9 mouse cellular contexts compared by ENCODE assay signal in the genomic region with DNA sequence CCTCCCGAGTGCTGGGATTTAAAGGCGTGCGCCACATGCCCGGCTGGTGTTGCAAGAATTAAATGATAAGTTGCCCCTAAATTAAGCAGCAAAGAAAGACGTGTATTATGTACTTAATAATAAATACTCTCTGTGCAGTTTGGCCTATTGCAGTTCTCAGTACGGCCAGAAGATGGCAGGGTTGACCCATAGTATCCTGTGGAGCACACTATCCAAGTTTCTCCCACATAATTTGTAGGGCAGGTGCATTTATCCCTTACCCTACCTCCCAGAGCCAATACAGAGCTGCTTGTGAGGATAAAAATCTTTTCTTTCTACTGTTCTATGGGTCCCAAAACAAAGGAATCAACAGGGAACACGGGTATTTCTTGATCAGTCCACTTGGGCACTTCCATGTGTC. TPM values are rescaled to one million over a fixed set of nuclear protein-coding genes. Genes with fewer than 3 reads are reported as not detected.
A peak's percentile ranks its signal among the peaks of the same experiment; 100 is the strongest.
DNase-seq lines count a peak whose midpoint lies in the region; ATAC-seq and TF ChIP-seq lines count a peak whose summit lies in the region.
"Had no signal": no experiment of that assay in that cellular context is flagged by ENCODE, and none has a peak within 500 bp of the region (broad histone marks: within the 10 kb centered on the region; RNA-seq: fewer than 3 reads in every experiment).

No protein-coding gene starts in this region.

- intact Hi-C loops in left cerebral cortex, postnatal 4 days (cut with DNase I), result no loop called here

- ATAC-seq in kidney, embryonic 16.5 days (ENCODE audit: low FRiP score, low TSS enrichment), result no peak
- ATAC-seq in forebrain, embryonic 12.5 days (ENCODE audit: low FRiP score), result peak; percentile 60
- peak; percentile 59; the same call in 1 of the 2 replicates for ATAC-seq in hindbrain, postnatal 0 days
- ATAC-seq in midbrain, postnatal 0 days (ENCODE audit: low FRiP score), result 0 out of 2 replicates have a peak, but pooled peaks have one; percentile 68

- no peaks in the 10 kb centered on the region for H3K36me3 ChIP-seq in kidney, adult 2 months (ENCODE audit: control insufficient read depth, insufficient read depth, low read length)
- no peaks in the 10 kb centered on the region for H3K36me3 ChIP-seq in kidney, embryonic 16.5 days (ENCODE audit: insufficient read depth, low read length)
- no peaks in the 10 kb centered on the region for H3K36me3 ChIP-seq in forebrain, embryonic 12.5 days (replicated peaks)
- H3K36me3 ChIP-seq in hindbrain, postnatal 0 days (ENCODE audit: insufficient read depth, low read length), result no peaks in the 10 kb centered on the region
- H3K36me3 ChIP-seq in midbrain, postnatal 0 days (ENCODE audit: insufficient read depth, low read length), result no peaks in the 10 kb centered on the region
- H3K36me3 ChIP-seq: limb, embryonic 15.5 days had no signal

- H3K27ac ChIP-seq in kidney, adult 2 months (ENCODE audit: insufficient read depth, low read depth, low read length), result no peak overlapping the region
- no peak overlapping the region for H3K27ac ChIP-seq in kidney, embryonic 16.5 days (ENCODE audit: low read length)
- H3K27ac ChIP-seq in forebrain, embryonic 12.5 days, result no peak overlapping the region
- no peak overlapping the region for H3K27ac ChIP-seq in hindbrain, postnatal 0 days
- H3K27ac ChIP-seq in midbrain, postnatal 0 days (ENCODE audit: low read depth, low read length), result no peak overlapping the region
- H3K27ac ChIP-seq: limb, embryonic 15.5 days had no signal

- 15% methylated on average over 7 of the region's 7 CpGs for WGBS in kidney, adult 2 months
- 23% methylated on average over 7 of the region's 7 CpGs for WGBS in kidney, embryonic 16.5 days
- 21% methylated on average over 7 of the region's 7 CpGs for WGBS in forebrain, embryonic 12.5 days
- WGBS in hindbrain, postnatal 0 days, result 25% methylated on average over 7 of the region's 7 CpGs
- 23% methylated on average over 7 of the region's 7 CpGs for WGBS in midbrain, postnatal 0 days

- no peaks in the 10 kb centered on the region for H3K27me3 ChIP-seq in kidney, adult 2 months (replicated peaks; ENCODE audit: control insufficient read depth, insufficient read depth, low read length)
- H3K27me3 ChIP-seq in kidney, embryonic 16.5 days (ENCODE audit: insufficient read depth, low read length), result no peaks in the 10 kb centered on the region
- no peaks in the 10 kb centered on the region for H3K27me3 ChIP-seq in forebrain, embryonic 12.5 days
- no peaks in the 10 kb centered on the region for H3K27me3 ChIP-seq in hindbrain, postnatal 0 days (ENCODE audit: insufficient read depth, low read length)
- H3K27me3 ChIP-seq in midbrain, postnatal 0 days (ENCODE audit: insufficient read depth, low read length), result no peaks in the 10 kb centered on the region
- H3K27me3 ChIP-seq: limb, embryonic 15.5 days had no signal

- H3K4me3 ChIP-seq in kidney, adult 2 months (ENCODE audit: insufficient read depth, low read depth, low read length), result no peak overlapping the region
- no peak overlapping the region for H3K4me3 ChIP-seq in kidney, embryonic 16.5 days (ENCODE audit: low read length)
- H3K4me3 ChIP-seq in forebrain, embryonic 12.5 days (replicated peaks), result no peak overlapping the region
- H3K4me3 ChIP-seq in hindbrain, postnatal 0 days (ENCODE audit: low read length), result no peak overlapping the region
- no peak overlapping the region for H3K4me3 ChIP-seq in midbrain, postnatal 0 days (ENCODE audit: low read depth, low read length)
- H3K4me3 ChIP-seq: limb, embryonic 15.5 days had no signal

- H3K9me3 ChIP-seq in kidney, embryonic 16.5 days (ENCODE audit: low read length), result no peaks in the 10 kb centered on the region
- no peaks in the 10 kb centered on the region for H3K9me3 ChIP-seq in forebrain, embryonic 12.5 days
- H3K9me3 ChIP-seq in hindbrain, postnatal 0 days (ENCODE audit: low read length), result no peaks in the 10 kb centered on the region
- no peaks in the 10 kb centered on the region for H3K9me3 ChIP-seq in midbrain, postnatal 0 days (ENCODE audit: low read length)
- H3K9me3 ChIP-seq: limb, embryonic 15.5 days had no signal

- no peak overlapping the region for H3K9ac ChIP-seq in kidney, embryonic 16.5 days (replicated peaks; ENCODE audit: low read length)
- no peak overlapping the region for H3K9ac ChIP-seq in forebrain, embryonic 12.5 days
- H3K9ac ChIP-seq in hindbrain, postnatal 0 days (replicated peaks; ENCODE audit: low read length), result no peak overlapping the region
- H3K9ac ChIP-seq in midbrain, postnatal 0 days (replicated peaks; ENCODE audit: low read length, poor library complexity, severe bottlenecking), result no peak overlapping the region
- H3K9ac ChIP-seq: limb, embryonic 15.5 days had no signal

- no peak overlapping the region for H3K4me2 ChIP-seq in kidney, embryonic 16.5 days (replicated peaks; ENCODE audit: low read depth, low read length)
- no peak overlapping the region for H3K4me2 ChIP-seq in forebrain, embryonic 12.5 days
- no peak overlapping the region for H3K4me2 ChIP-seq in hindbrain, postnatal 0 days (ENCODE audit: low read depth, low read length)
- H3K4me2 ChIP-seq in midbrain, postnatal 0 days (ENCODE audit: low read depth, low read length, poor library complexity, severe bottlenecking), result no peak overlapping the region
- H3K4me2 ChIP-seq: limb, embryonic 15.5 days had no signal

- H3K4me1 ChIP-seq in kidney, adult 2 months (ENCODE audit: control insufficient read depth, insufficient read depth, low read length), result no peaks in the 10 kb centered on the region
- no peaks in the 10 kb centered on the region for H3K4me1 ChIP-seq in kidney, embryonic 16.5 days (ENCODE audit: insufficient read depth, low read length)
- H3K4me1 ChIP-seq in forebrain, embryonic 12.5 days, result no peaks in the 10 kb centered on the region
- H3K4me1 ChIP-seq in hindbrain, postnatal 0 days (ENCODE audit: insufficient read depth, low read length), result no peaks in the 10 kb centered on the region
- no peaks in the 10 kb centered on the region for H3K4me1 ChIP-seq in midbrain, postnatal 0 days (ENCODE audit: insufficient read depth, low read length)
- H3K4me1 ChIP-seq: limb, embryonic 15.5 days had no signal

- DNase-seq in kidney, adult 2 months, result peak; percentile 56
- peak; percentile 63 for DNase-seq in brain, adult 2 months (ENCODE audit: low read depth, low spot score)
- peak; percentile 77 for DNase-seq in hindbrain, postnatal 0 days (ENCODE audit: low spot score)
- peak; percentile 49 for DNase-seq in left cerebral cortex, postnatal 4 days
- peak; percentile 69 for DNase-seq in midbrain, postnatal 0 days (ENCODE audit: low spot score)
- peak; percentile 14 to 20 for DNase-seq in thymus, postnatal 36 days

- no peak for TF ChIP-seq POLR2A in kidney, adult 2 months (IDR thresholded peaks at IDR 0.05; ENCODE audit: low read depth, low read length)

- TF ChIP-seq CTCF in kidney, adult 2 months (conservative IDR thresholded peaks at IDR 0.05; ENCODE audit: insufficient read depth, insufficient read length, low read depth, low read length), result peak; percentile 77
- peak; percentile 91 for TF ChIP-seq CTCF in hindbrain, postnatal 0 days (IDR thresholded peaks at IDR 0.05; ENCODE audit: low read depth)
- TF ChIP-seq CTCF in midbrain, postnatal 0 days (IDR thresholded peaks at IDR 0.05), result peak; percentile 93

RNA-seq across cellular contexts. Expression of a gene that starts 15.4 kb away (rescaled TPM):
- 0.59 and 0.73 TPM in 2 replicates for polyA plus RNA-seq in kidney, adult 2 months (2012; rRNA removed)
- not detected in 2 replicates for polyA plus RNA-seq in kidney, embryonic 16.5 days (2015; fragmentation: Nextera tagmentation; extraction: Ambion mirVana)
- not detected in 2 replicates for polyA plus RNA-seq in forebrain, embryonic 12.5 days (2016; fragmentation: Nextera tagmentation; extraction: Ambion mirVana)
- total RNA-seq in hindbrain, postnatal 0 days (2014; rRNA removed), result not detected in 2 replicates
- 0.18 and 0.21 TPM in 2 replicates for polyA plus RNA-seq in hindbrain, postnatal 0 days (2015; fragmentation: Nextera tagmentation; extraction: Ambion mirVana)
- total RNA-seq in left cerebral cortex, postnatal 4 days (2021), result not detected
- total RNA-seq in midbrain, postnatal 0 days (2014; rRNA removed), result not detected in 2 replicates
- polyA plus RNA-seq in midbrain, postnatal 0 days (2015; fragmentation: Nextera tagmentation; extraction: Ambion mirVana), result not detected in 2 replicates
- polyA plus RNA-seq: limb, embryonic 15.5 days had no signal

RNA-seq across cellular contexts. Expression of a gene that starts 42.1 kb away (rescaled TPM):
- polyA plus RNA-seq in kidney, adult 2 months (2012; rRNA removed), result 65.0 and 74.2 TPM in 2 replicates
- 10.3 and 10.9 TPM in 2 replicates for polyA plus RNA-seq in kidney, embryonic 16.5 days (2015; fragmentation: Nextera tagmentation; extraction: Ambion mirVana)
- 44.9 and 51.8 TPM in 2 replicates for polyA plus RNA-seq in forebrain, embryonic 12.5 days (2016; fragmentation: Nextera tagmentation; extraction: Ambion mirVana)
- total RNA-seq in hindbrain, postnatal 0 days (2014; rRNA removed), result 15.9 and 16.6 TPM in 2 replicates
- 8.5 and 8.7 TPM in 2 replicates for polyA plus RNA-seq in hindbrain, postnatal 0 days (2015; fragmentation: Nextera tagmentation; extraction: Ambion mirVana)
- 10 to 100 TPM; 11.6 to 11.7 TPM for total RNA-seq in left cerebral cortex, postnatal 4 days (2021)
- 9.2 and 9.6 TPM in 2 replicates for total RNA-seq in midbrain, postnatal 0 days (2014; rRNA removed)
- polyA plus RNA-seq in midbrain, postnatal 0 days (2015; fragmentation: Nextera tagmentation; extraction: Ambion mirVana), result 5.4 TPM in 2 replicates

Comparison
In these comparisons a context has a peak if more than half of its experiments do, and no peak if none do; other contexts are left out.
1. DNase-seq: peak in every context shown above with its lines; median percentile 77 in hindbrain, postnatal 0 days; 69 in midbrain, postnatal 0 days; 63 in brain, adult 2 months; 56 in kidney, adult 2 months; 49 in left cerebral cortex, postnatal 4 days; 17 in thymus, postnatal 36 days.